Mouse (Mus musculus) urinary bladder, adult 18-20 months (tissue): ENCODE measurements around the gene Col5a2.
"Not testable (repeated sequence)": the region's sequence is repeated elsewhere in the genome, so short reads cannot be mapped to it uniquely, and the experiment has no call there.

Experiments
- DNase-seq, 2 experiments: peaks; one replicate each; pipeline ENCODE4 v3.0.0; 2022; ENCODE audit warnings: low spot score in 2 of 2, mixed read lengths in 2 of 2

Gene Col5a2

GRCm38 (mm10) chr1:45429145-45429544 is 73.9 kb downstream of the Col5a2 start:
- not testable (repeated sequence) for DNase-seq

- no peak for DNase-seq
Measured at GRCm38 (mm10) chr1:45423915-45424314, 79.2 kb downstream of the Col5a2 start.

- no peak for DNase-seq
Measured at GRCm38 (mm10) chr1:45420554-45420953, 82.5 kb downstream of the Col5a2 start.

GRCm38 (mm10) chr1:45419858-45420257 is 83.2 kb downstream of the Col5a2 start:
- no peak for DNase-seq

DNA sequence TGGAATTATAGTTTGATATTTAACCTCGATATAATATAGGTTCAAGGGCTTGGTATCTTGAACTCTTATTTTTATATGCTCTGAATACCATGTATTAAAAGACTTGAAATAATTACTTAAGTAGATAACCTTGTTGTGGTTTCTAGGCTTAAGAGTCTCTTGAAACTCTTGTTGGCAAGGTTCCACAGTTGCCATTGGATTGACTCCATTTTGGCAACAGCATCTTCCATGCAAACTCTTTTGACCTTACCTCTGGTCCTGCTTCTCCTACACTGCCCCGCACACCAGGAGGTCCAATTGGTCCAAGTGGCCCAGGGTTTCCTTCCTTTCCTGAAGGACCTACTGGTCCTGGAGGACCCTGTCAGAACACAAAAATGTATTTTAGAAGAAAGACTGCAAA is 121.2 kb downstream of the Col5a2 start:
- no peak for DNase-seq

DNA sequence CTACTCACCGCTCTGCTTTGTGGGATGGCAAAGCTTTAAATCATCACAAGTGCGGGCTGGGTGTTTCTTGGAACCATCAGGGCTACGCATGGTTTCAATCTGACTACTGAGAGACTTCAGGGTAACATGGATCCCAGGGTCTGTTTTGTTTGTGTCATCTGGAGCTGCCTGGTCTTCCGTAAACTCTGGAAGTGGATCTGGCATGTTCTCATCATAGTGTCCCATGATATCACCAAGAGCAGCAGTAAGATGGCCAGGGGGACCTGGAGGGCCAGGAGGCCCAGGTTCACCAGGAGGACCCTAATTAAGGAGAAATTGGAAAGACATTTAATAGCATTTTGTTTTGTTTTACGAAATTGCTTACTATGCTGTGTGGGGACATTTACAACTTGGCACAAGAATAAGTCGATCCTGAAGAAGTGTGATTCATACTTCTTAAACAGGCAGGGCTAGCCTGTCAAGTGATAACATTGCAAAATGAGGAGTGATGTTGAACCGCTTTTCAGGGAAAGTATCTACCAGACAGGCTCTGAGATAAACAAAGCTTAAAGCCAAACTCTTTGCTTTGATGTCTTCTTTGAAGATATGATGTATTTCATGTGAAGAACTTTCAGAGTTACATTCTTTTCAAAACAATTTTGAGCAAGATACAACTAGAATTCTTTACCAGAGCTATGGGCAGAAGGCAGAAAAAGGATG is 122.9 kb downstream of the Col5a2 start:
- no peak for DNase-seq

DNA sequence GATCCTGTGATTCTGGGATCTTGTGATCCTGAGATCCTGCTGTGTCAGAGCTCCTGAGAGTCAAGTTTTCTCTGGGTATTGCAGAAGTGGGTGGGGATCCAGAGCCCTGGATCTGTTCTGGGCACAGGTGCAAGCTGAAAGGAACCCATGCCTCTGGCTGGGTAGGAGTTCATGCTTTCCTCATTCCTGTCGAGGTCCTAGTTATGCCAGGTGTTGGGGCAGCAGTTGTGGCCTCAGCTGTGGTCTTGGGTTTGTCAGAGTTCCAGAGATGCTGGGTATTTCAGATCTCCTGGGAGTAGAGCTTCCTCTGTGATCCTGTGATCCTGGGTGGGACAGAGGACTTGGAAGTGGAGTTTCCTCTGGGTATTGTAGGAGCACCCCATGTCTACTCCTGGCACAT is 137.7 kb downstream of the Col5a2 start:
- no peak for DNase-seq

DNA sequence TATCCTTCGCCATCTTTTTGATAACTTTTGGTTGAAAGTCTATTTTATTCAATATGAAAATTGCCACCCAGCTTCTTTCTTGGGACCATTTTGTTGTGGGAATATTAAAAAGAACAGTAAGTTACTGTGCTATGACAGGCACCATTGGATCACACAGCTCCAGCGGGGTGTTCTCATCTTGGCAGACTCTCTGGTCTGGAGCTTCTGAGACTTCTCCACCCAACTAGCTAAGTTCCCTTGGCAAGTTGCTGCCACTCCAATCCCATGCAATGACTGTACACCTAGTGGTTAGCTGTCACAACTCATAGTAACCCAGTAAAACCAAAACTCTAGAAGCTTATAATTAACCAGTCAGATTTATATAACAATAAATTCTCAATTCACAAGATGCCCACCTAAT is 139.8 kb downstream of the Col5a2 start:
- DNase-seq, result no peak

GRCm38 (mm10) chr1:45359673-45360072 is 143.4 kb downstream of the Col5a2 start:
- no peak for DNase-seq

DNA sequence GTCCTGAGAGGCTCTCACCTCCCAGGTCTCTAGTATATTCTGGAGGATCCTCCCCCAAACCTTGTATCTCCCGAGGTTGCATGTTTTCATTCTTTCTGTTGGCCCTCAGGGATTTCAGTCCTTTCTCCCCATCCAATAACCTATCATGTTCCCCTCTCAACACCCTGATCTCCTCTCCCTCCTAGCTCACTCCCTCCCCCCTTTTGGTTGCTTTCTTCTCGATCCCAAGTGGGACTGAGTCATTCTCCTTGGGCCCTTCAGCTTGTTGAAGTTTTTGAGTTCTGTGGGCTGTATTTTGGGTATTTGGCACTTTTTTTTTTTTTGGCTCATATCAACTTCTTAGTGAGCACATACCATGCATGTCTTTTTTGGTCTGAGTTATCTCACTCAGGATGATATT is 143.9 kb downstream of the Col5a2 start:
- no peak for DNase-seq

DNA sequence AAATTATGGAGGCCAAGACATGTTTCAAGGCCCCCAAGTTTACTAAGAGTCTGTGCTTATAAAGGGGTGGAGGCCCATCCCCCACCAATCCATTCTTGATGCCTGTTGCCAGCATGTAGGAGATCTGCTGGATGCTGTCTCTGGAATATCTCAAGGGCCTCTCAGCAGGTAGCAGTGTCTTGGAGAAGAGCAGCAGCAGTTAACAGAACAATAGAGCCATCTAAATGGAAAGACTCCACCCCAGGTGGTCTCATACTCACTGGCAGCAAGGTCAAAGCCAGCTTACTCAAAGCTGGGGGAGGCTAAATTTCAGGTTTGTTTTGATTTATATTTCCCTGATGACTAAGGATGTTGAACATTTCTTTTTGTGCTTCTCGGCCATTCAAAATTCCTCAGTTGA is 145.1 kb downstream of the Col5a2 start:
- DNase-seq, result no peak

- peak in 1 of 2 experiments; percentile 29 for DNase-seq
Measured at GRCm38 (mm10) chr1:45355944-45356343, 147.1 kb downstream of the Col5a2 start.

DNA sequence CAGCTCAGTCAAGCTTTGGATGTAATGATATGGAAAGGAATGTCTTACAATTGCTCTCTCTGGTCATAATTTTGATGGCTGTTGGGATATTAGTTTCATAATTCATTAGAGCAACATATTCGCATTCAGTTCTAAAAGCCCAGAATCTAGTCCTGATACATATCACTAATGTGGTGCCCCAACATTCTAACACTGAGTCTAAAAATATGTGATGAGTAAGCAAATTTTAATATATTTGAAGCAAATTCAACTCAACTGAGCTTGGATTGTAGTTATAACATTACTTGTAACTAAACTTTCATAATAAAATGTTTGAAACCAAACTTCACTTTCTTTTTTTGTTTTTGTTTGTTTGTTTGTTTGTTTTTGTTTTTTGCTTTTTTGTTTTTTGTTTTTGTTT is 173.9 kb downstream of the Col5a2 start:
- no peak for DNase-seq
